ENCODE assay signal across 8 mouse cellular contexts in genomic region chr2:30725186-30725585, GRCm38 (mm10).
DNase-seq lines count a peak whose midpoint lies in the region; ATAC-seq lines count a peak whose summit lies in the region.

No protein-coding gene starts in this region.

- peak overlapping the region; percentile 66 for H3K9ac ChIP-seq in heart, embryonic 14.5 days (ENCODE audit: low read length)
- H3K9ac ChIP-seq in embryonic facial prominence, embryonic 15.5 days, result no peak overlapping the region
- H3K9ac ChIP-seq in midbrain, embryonic 14.5 days (replicated peaks; ENCODE audit: low read length), result peak overlapping the region; percentile 50

- H3K9me3 ChIP-seq in heart, embryonic 14.5 days (ENCODE audit: control insufficient read depth, low read length), result no peaks in the 10 kb centered on the region
- no peaks in the 10 kb centered on the region for H3K9me3 ChIP-seq in embryonic facial prominence, embryonic 15.5 days (replicated peaks)
- H3K9me3 ChIP-seq in midbrain, embryonic 14.5 days (ENCODE audit: control insufficient read depth, low read length), result no peaks in the 10 kb centered on the region

- peak overlapping the region; percentile 62 for H3K4me2 ChIP-seq in heart, embryonic 14.5 days (ENCODE audit: low read length)
- peak overlapping the region; percentile 46 for H3K4me2 ChIP-seq in embryonic facial prominence, embryonic 15.5 days (replicated peaks)
- H3K4me2 ChIP-seq in midbrain, embryonic 14.5 days (ENCODE audit: low read length), result peak overlapping the region; percentile 44

- H3K36me3 ChIP-seq in heart, embryonic 14.5 days (ENCODE audit: control insufficient read depth, insufficient read depth, low read length), result no peaks in the 10 kb centered on the region
- no peaks in the 10 kb centered on the region for H3K36me3 ChIP-seq in embryonic facial prominence, embryonic 15.5 days
- H3K36me3 ChIP-seq in midbrain, embryonic 14.5 days (ENCODE audit: control insufficient read depth, insufficient read depth, low read length), result no peaks in the 10 kb centered on the region

- peaks cover 41 to 55% of the 10 kb centered on the region in 2 experiments for H3K4me1 ChIP-seq in heart, embryonic 14.5 days (ENCODE audit: control insufficient read depth in 2 of 2, insufficient read depth in 2 of 2, low read length in 2 of 2)
- peaks cover 57% of the 10 kb centered on the region for H3K4me1 ChIP-seq in embryonic facial prominence, embryonic 15.5 days
- H3K4me1 ChIP-seq in midbrain, embryonic 14.5 days (ENCODE audit: control insufficient read depth, insufficient read depth, low read length), result peaks cover 55% of the 10 kb centered on the region

- no peak for DNase-seq in heart, postnatal 14 days
- DNase-seq in kidney, adult 9 months, result peak; percentile 92
- DNase-seq in midbrain, embryonic 14.5 days, result peak; percentile 24
- DNase-seq in right cerebral cortex, postnatal 14 days, result no peak
- DNase-seq in right cerebral cortex, postnatal 4 days, result no peak
- DNase-seq in layer of hippocampus, adult 9-10 months (ENCODE audit: low spot score), result no peak

- no peak overlapping the region for H3K27ac ChIP-seq in heart, embryonic 14.5 days (replicated peaks in 1 of 2; ENCODE audit: control insufficient read depth in 1 of 2, insufficient read depth in 1 of 2, low read depth in 2 of 2, low read length in 2 of 2)
- H3K27ac ChIP-seq in embryonic facial prominence, embryonic 15.5 days (replicated peaks), result no peak overlapping the region
- H3K27ac ChIP-seq in midbrain, embryonic 14.5 days (replicated peaks; ENCODE audit: low read depth, low read length), result peak overlapping the region; percentile 98

- peak overlapping the region in 1 of 2 experiments; percentile 17; a peak in 1 of 4 replicates for H3K4me3 ChIP-seq in heart, embryonic 14.5 days (ENCODE audit: control insufficient read depth in 1 of 2, insufficient read depth in 1 of 2, low read depth in 1 of 2, low read length in 2 of 2)
- H3K4me3 ChIP-seq in embryonic facial prominence, embryonic 15.5 days (replicated peaks), result peak overlapping the region; percentile 26; the same call in 1 of the 2 replicates
- H3K4me3 ChIP-seq in midbrain, embryonic 14.5 days (replicated peaks; ENCODE audit: low read depth, low read length), result no peak overlapping the region

- H3K27me3 ChIP-seq in heart, embryonic 14.5 days (ENCODE audit: control insufficient read depth, insufficient read depth, low read length), result no peaks in the 10 kb centered on the region
- H3K27me3 ChIP-seq in embryonic facial prominence, embryonic 15.5 days, result no peaks in the 10 kb centered on the region
- no peaks in the 10 kb centered on the region for H3K27me3 ChIP-seq in midbrain, embryonic 14.5 days (ENCODE audit: control insufficient read depth, insufficient read depth, low read length)

- WGBS in heart, embryonic 14.5 days, result 50% methylated on average over 10 of the region's 10 CpGs
- 53% methylated on average over 10 of the region's 10 CpGs for WGBS in embryonic facial prominence, embryonic 15.5 days
- WGBS in midbrain, embryonic 14.5 days, result 41% methylated on average over 10 of the region's 10 CpGs

- no peak for ATAC-seq in heart, embryonic 14.5 days (ENCODE audit: insufficient number of reproducible peaks, insufficient read depth, low FRiP score, low read depth)
- ATAC-seq in embryonic facial prominence, embryonic 15.5 days (ENCODE audit: insufficient number of reproducible peaks, low FRiP score, low TSS enrichment, low read depth), result no peak
- no peak for ATAC-seq in midbrain, embryonic 14.5 days (ENCODE audit: low FRiP score, low TSS enrichment)

- intact Hi-C loops in heart, postnatal 14 days (cut with DNase I), result loop anchor here (2.0 kb wide), 1 partner anchor 14 kb away; no protein-coding TSS in a partner anchor

Comparison
In these comparisons a context has a peak if more than half of its experiments do, and no peak if none do; other contexts are left out.
1. DNase-seq: peak in kidney, adult 9 months (single experiment) and midbrain, embryonic 14.5 days (single experiment); none in heart, postnatal 14 days (0 of 2), right cerebral cortex, postnatal 14 days (single experiment), right cerebral cortex, postnatal 4 days (single experiment) and layer of hippocampus, adult 9-10 months (single experiment).
2. Peak in every context shown above with its lines, with median percentiles within 50 percentile points of each other: H3K4me2 ChIP-seq.